Mouse (Mus musculus): ENCODE results near the gene Vwa2. TPM values are rescaled to one million over a fixed set of nuclear protein-coding genes. Genes with fewer than 3 reads are reported as not detected.

Gene Vwa2
- not detected in 3 replicates for total RNA-seq (2017)

DNA sequence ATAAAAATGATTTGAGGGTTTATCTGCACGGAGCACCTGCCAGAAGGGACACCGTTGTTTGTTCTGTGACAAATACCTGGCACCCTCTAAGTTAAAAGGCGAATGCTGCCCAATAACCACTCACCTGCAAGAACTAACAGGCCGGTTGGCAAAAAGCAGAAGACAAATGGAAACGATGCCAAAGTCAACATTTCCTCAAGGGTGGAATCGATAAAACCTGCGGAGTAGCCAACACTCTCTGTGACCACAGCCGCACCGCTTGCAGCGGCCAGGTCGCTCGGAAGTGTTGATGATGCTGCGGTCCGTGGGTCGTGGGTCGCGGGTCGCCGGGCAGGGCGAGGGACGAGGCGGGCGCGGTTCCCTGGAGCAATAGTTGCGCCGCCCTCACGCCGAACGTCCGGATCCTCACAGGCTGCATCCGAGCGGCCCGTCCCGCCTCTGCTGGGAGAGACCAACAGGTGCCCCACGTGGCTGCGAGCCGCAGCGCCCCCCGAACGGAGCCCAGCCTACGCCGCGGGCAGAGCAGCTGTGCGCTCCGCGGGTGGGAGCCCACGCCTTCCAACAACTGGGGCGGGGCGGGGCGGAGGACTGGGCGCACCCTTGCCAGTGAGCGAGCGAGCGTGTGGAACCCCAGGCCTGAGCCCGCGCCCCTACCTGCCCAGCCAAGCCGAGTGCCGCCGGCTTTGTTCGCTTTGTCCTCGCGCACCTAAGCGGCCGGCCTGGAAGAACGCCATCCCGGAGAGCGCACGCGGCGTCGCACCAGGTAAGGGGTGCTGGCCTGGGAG is at the start of gene Vwa2:
TSS of gene Vwa2 (plus strand) at position 434 of the 785 bp plus-strand sequence.
- no peak for ATAC-seq (replicated peaks; ENCODE audit: insufficient number of reproducible peaks, low FRiP score, low TSS enrichment, poor library complexity, severe bottlenecking)

DNA sequence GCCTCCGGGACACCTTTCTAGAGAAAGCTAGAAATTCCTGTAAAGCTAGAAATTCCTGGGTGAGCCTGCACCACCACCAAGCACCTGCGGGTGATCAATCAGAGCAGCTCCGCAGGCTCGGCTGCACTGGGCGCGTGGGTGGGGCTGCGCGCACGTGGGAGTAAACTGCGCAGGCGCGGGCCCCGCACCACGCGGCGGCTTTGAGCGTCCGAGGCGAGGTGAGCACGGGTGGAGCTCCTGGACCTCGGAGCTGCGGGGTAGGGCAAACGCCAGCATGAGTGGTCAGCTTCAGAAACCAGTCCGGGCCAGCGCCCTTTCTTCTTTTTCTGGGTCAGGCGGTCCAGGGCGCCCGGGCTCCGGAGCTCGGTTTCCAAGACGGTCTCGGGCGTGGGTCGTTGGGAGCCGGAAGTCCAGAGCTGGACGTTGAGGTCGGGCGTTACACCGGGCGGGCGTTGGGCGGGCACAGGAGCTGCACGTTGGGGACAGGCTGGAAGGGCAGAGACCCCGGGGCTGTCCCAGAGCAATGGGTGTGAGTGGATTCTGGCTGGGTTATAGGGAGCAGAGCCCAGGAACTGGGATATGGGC is 47.9 kb upstream of the Vwa2 start, which contains the start of gene Tdrd1:
TSS of gene Tdrd1 (plus strand) at position 163 of the 585 bp plus-strand sequence.
- no peak for ATAC-seq (replicated peaks; ENCODE audit: insufficient number of reproducible peaks, low FRiP score, low TSS enrichment, poor library complexity, severe bottlenecking)

DNA sequence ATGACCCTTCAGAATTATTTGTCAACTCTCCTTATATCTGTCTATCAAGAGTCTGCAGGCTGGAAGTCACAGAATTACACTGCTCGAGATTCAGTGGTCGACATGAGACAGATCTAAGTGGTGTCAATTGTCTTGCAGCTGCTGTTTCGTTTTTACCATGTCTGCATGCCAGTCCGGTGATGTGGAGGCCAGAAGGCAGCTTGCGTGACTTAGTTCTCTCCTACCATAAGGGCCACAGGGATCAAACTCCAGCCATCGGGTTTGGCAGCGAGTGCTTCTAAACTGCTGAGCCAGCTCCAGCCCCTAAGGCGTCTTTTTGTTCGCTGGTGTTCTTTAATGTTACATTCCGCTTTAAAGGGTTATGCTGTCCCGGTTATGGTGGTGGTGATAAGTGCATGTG is 45.7 kb upstream of the Vwa2 start:
- ATAC-seq (replicated peaks; ENCODE audit: insufficient number of reproducible peaks, low FRiP score, low TSS enrichment, poor library complexity, severe bottlenecking) = no peak

DNA sequence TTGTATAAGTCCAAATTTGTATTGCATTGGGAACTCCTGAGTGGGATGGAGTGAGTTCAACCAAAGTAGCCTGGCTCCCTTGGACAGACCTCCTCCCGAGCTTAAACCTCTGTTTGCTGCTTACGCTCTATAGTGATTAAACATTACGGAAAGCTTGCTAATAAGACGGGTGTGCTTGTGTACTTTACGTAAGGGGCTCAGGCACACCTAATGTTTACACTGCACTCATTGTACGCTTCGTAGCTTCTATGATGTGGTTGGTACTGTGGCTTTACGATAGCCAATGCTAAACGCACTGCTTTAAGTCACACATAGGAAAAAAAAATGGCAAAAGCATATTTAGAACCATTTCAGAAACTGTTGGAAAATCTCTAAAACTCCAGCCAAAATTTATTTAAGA is 44.8 kb upstream of the Vwa2 start:
- ATAC-seq (replicated peaks; ENCODE audit: insufficient number of reproducible peaks, low FRiP score, low TSS enrichment, poor library complexity, severe bottlenecking) = no peak

DNA sequence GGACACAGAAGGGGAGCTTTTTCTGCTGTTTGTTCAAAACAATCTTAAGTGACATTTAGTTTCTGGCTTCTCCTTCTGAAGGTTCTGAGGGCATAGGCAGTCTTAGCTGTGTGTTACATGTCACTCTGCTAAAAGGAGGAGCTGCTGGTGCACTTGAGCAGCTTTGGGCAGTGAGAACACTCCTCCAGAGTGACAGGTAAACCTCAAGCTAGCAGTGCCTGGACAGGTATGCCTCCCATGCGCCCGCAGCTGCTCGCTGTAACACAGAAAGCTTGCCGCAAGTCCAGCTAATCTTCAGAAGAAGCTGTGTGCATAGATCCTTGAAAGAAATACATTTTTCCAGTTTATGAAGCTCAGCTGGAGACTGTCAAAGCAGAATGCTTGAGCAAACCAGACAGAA is 43.9 kb upstream of the Vwa2 start:
- no peak for ATAC-seq (replicated peaks; ENCODE audit: insufficient number of reproducible peaks, low FRiP score, low TSS enrichment, poor library complexity, severe bottlenecking)

DNA sequence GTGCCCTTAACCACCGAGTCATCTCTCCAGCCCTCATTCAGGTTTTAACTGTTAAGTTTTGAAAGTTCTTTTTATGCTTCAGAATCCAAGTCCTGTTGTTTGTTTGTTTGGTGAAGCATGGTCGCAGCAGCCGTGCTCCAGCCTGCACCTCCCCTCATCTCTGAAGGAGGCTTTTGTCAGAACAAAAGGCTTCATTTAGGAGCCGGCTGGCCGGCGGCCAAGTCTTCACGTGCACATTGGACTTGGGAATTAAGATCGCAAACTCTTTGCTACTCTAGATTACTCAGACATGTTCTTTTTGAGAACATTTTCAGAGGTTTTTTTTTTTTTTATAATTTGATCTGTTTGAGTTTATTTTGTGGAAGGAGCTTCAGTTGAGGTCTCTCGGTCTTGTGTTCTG is 38.7 kb upstream of the Vwa2 start:
- no peak for ATAC-seq (replicated peaks; ENCODE audit: insufficient number of reproducible peaks, low FRiP score, low TSS enrichment, poor library complexity, severe bottlenecking)

DNA sequence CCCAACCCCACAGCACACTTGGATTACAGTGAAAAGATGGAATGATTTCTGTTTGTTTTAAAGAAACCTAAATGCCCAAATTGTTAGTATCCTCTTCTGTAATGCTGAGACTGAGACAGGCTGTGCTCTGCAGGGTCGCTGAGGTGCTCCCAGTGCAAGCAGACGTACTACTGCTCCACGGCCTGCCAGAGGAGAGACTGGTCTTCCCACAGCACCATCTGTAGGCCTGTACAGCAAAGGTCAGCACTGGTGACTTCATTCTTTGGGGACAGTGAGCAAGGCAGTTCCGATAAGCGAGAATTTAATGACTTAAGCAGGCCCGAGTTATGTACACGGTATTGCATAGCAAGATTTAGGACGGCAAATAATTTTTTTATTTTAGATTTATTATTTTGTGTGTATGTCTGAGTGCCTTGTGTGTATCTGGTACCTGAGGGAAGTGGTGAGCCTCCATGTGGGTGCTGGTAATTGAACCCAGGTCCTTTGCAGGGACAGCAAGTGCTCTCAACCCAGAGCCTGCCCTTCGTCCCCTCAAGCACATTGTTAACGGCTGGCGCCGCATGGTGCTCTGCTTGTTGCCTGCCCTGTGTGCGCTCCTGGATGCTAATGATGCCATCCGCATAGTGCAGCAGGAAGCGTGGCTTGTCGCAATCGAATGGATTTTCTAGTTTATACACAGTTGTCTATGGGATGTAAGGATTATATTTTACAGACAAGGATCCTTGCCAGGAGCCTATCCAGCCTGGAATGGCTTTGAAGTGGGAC is 34.9 kb upstream of the Vwa2 start:
- ATAC-seq (replicated peaks; ENCODE audit: insufficient number of reproducible peaks, low FRiP score, low TSS enrichment, poor library complexity, severe bottlenecking) = no peak

DNA sequence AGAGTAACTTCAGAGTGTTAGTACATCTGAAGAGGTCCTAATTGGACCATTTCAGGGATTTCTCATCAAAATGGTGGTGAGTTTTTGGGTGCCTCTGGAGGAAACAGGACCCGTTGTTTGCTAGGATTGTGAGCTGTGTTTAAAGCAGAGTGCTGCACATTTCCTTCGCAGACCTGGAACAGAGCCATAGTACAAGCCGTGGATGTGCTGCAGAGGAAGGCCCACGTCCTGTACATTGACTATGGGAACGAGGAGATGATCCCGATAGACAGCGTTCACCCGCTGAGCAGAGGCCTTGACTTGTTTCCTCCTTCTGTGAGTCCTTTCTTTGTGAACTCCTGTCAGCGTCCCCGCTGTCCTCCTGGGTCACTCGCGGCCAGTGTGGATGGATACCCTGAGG is 31.1 kb upstream of the Vwa2 start:
- no peak for ATAC-seq (replicated peaks; ENCODE audit: insufficient number of reproducible peaks, low FRiP score, low TSS enrichment, poor library complexity, severe bottlenecking)

DNA sequence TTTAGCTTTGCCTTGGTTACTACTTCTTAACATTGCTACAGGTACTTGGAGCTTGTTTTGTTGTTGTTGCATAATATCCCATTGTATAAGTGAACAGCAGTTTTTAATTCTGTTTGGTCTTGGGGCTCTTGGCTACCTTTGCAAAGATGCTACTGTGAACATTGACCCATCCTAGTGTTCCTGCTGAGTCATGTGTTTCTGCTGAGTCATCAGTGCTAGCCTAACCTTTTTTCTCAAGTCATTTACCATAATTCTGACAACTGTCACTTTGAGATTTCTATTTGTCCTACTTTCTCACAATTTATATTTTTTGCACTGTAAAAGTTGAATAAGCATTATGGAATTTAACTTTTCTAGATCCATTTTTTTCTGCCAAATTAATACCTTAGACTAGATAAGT is 21.5 kb upstream of the Vwa2 start:
- no peak for ATAC-seq (replicated peaks; ENCODE audit: insufficient number of reproducible peaks, low FRiP score, low TSS enrichment, poor library complexity, severe bottlenecking)

DNA sequence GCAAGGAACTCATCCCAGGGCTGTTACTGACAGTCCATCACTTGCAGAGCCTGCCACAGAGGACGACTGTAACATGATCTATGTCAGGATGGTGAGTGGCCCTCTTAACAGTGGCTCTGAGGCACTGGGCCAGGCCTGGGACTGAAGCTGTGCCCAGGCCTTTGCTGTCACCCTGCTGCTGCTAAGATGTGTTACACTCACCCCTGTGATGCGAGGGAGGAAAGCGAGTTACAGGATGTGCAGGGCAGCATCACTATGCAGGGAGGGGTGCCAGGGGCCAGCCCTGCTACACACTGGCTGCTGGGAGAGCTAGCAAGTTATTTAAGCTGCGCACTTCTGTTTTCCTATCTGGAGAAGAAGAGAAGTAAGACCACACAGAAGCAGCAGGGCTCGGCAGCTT is 17.6 kb upstream of the Vwa2 start:
- ATAC-seq (replicated peaks; ENCODE audit: insufficient number of reproducible peaks, low FRiP score, low TSS enrichment, poor library complexity, severe bottlenecking) = no peak

DNA sequence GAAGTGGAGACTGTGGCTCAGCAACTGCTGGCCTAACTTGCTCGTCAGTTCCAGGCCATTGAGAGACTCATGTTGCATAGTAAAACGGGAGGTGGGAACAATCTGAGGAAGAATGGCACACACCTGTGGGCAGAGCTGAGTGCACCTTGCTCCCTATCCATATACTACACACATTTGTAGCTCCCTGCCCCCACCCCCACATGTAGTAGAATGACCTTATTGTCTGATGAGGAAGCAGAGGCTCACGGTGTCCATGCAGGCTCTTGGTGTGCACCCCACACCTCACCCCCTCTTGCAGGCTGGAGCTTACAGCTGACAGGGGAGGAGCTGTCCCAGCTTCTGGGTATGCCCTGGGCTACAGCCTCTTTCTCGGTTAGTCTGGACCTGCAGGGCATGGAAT is 6.3 kb upstream of the Vwa2 start:
- ATAC-seq (replicated peaks; ENCODE audit: insufficient number of reproducible peaks, low FRiP score, low TSS enrichment, poor library complexity, severe bottlenecking) = no peak

DNA sequence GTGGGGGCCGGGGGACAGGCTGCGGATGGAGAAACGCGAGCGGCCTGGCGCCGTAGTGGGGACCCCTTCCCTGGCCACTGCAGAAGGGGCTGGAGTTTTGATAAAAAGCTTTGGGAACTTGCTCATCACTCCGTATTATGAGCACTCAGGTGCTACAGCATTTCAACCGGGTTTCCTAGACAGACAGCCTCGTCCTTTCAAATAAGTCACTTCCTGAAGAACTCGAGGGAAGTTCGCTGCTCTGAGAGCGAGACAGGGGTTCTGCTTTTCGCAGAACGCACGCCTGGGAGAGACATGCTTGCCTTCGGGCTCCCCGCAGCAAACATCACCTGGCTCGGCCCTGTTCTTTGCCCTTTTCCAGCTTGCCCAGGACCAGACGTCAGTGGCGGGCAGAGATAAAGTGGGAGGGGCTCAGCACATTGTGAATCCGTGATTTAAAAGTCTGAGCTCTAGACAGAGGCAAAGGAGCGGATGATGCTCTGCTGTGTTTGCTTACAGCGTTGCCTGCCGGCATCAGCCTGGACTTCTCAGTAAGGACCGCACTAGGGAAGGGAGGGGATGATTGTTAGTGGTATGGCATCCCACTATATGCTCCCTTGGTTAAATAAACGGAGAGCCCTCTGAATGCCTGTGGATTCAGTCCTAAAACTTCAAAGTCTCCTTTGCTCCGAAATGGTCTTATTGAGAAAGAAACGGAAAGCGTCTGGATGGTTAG is 709 bp downstream of the Vwa2 start:
- ATAC-seq (replicated peaks; ENCODE audit: insufficient number of reproducible peaks, low FRiP score, low TSS enrichment, poor library complexity, severe bottlenecking) = no peak

DNA sequence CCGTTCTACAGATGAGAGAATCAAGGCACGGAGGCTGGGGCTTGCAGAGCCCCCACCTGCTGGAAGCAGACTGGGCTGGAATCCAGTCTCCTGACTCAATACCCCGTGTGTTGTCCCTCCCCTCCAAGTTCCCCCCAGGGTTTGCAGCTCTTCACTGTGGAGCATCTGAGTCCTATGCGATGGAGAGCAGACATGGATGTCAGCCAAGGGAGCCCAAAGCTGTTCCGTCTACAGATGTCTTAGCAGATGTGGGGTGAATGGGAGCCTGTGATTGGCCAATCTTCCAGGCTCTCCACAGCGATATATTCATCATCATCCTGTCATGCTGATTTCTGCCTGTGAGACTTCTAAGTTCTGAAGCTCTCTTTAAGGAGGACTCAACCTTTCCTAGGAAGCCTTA is 3.3 kb downstream of the Vwa2 start:
- ATAC-seq (replicated peaks; ENCODE audit: insufficient number of reproducible peaks, low FRiP score, low TSS enrichment, poor library complexity, severe bottlenecking) = no peak

DNA sequence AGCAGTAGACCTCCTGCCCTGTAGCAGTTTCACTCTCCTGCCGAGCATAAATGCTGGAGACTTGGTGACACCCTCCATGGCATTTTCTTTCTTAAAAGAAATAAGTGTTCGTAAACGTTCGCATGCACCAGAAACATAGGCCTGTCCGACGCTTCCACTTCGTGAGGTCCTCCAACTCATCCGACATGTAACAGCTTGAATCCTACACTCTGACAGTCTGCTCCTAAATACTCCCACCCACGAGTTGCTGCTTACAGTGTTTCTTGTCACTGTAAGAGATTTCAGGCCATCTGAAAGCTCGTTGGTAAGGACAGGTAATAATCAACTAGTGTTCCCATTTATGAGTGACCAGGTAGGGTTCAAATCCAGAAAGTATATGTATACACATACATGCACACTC is 13.8 kb downstream of the Vwa2 start:
- ATAC-seq (replicated peaks; ENCODE audit: insufficient number of reproducible peaks, low FRiP score, low TSS enrichment, poor library complexity, severe bottlenecking) = no peak

DNA sequence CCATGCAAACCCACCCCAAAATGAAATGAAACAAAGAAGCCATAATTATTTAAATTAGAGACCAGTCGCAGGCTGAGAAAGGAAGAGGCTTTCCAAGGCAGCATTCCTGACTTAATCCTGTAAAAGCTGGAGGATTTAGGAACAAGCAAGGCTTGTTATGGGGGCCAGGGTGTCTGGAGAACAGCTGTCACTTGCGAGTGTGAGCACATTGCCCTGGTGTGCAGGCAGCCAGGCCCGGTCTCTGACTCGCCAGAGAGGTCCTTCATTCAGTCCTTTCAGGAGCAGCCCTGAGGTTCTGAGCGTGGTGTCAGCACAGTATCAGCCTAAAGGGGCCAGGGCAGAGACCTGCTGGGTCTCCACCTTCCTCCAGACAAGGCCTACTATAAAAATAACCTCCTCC is 14.6 kb downstream of the Vwa2 start:
- ATAC-seq (replicated peaks; ENCODE audit: insufficient number of reproducible peaks, low FRiP score, low TSS enrichment, poor library complexity, severe bottlenecking) = no peak

DNA sequence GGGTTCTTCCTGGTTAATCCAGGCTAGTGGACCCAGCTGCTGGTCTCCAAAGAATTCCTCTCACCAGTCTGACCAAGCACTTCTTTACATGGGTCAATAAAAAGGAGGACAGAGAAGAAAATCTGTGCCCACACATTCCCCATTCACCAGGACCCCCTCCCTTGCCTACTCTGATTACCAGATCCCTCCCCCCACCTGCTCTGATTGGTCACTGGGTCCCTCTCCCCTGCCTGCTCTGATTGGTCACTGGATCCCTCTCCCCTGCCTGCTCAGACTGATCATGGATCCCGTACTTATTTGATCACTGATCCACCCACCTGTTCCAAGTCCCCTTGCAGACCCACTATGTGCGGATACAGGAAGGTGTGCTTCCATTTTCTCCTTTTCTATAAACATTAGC is 17.4 kb downstream of the Vwa2 start:
- no peak for ATAC-seq (replicated peaks; ENCODE audit: insufficient number of reproducible peaks, low FRiP score, low TSS enrichment, poor library complexity, severe bottlenecking)

DNA sequence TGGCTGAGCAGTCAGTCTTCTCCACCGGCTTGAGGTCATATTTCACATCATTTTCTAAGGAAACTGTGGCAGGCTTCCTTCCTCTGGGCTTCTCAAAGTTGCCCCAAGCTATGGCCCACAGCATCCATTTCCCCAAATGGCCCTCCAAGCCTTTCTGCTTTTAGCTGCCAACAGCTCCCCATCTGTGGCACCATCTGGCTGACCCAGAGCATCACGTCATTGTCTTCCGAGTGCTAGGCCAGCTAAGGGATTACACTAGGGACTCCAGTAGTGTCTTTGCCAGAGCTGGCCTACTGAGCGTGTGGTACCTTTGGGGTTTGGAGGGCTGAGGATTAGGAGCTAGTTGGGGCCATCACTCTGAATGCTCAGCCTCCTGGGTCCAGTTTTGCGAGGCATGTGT is 18.5 kb downstream of the Vwa2 start:
- no peak for ATAC-seq (replicated peaks; ENCODE audit: insufficient number of reproducible peaks, low FRiP score, low TSS enrichment, poor library complexity, severe bottlenecking)

DNA sequence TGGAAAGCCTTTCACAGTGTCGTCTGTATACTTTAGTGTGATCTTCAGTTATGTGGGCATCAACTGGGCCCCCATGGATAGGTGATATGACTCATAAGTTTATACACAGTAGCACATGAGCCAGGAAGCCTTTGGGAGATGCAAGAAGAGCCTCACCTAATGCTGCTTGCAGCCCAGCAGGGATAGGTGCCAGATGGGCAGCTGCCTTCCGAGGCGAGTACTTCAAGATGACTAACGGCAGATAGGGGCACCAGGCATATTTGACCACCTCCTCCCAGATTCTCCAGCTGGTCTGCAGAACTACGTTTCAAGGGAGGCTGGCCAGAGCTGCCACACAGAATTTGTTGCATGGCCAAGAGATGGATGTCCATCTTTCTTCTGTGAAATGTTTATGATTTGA is 19.3 kb downstream of the Vwa2 start:
- no peak for ATAC-seq (replicated peaks; ENCODE audit: insufficient number of reproducible peaks, low FRiP score, low TSS enrichment, poor library complexity, severe bottlenecking)

DNA sequence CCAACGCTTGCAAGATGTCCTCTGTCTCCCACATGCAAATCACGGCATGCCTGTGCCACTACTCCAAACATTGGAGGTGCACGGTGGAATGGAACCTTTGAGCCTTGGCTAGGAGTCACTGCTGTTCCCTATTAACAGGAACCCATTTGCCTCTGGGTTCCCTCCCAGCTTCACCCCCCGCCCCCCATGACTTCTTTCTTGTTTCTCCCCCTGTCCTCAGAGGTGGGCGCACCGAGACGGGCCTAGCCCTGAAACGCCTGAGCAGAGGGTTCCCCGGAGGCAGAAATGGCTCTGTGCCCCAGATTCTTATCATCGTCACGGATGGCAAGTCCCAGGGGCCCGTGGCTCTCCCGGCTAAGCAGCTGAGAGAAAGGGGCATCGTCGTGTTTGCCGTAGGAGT is 23.6 kb downstream of the Vwa2 start:
- ATAC-seq (replicated peaks; ENCODE audit: insufficient number of reproducible peaks, low FRiP score, low TSS enrichment, poor library complexity, severe bottlenecking) = no peak

Data from monocyte, adult 5-6 weeks (primary cell).